Mouse (Mus musculus) lung, postnatal 0 days (tissue): ENCODE results near the gene Mad1l1.

Source experiments
- CTCF ChIP-seq: IDR thresholded peaks from 2 replicates; pipeline ENCODE4 v1.5.1; 2016; ENCODE audit warnings: antibody characterized with exemption, mild to moderate bottlenecking
- EP300 ChIP-seq: IDR thresholded peaks from 2 replicates; pipeline ENCODE4 v1.6.1; 2016; ENCODE audit warnings: antibody characterized with exemption, mild to moderate bottlenecking, control low read depth

DNA sequence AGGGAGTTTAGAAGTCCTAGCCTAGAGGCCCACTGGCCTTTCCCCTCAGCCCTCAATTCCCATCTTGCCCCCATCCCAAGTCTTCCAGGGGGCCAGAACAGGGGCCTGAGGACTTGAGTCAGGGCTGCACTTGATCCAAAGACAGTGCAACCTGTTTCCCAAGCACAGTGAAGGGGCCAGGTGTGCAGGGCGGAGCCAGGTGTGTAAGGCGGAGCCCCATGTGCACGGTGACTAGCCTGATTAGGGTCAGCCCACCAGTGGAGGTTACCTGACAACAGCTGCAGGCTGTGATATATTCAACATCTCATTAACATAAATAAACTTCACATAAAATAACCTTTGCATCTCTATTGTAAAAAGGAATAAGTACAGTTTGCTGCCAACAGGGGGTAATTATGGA lies 280.3 kb downstream of the Mad1l1 start:
- TF ChIP-seq CTCF (no peak), EP300 (no peak)
